Mouse (Mus musculus) lung, postnatal 0 days (tissue): ENCODE data around the gene Ptgis.

ENCODE experiments used
- CTCF ChIP-seq: IDR thresholded peaks from 2 replicates; pipeline ENCODE4 v1.5.1; 2016; ENCODE audit warnings: antibody characterized with exemption, mild to moderate bottlenecking
- EP300 ChIP-seq: IDR thresholded peaks from 2 replicates; pipeline ENCODE4 v1.6.1; 2016; ENCODE audit warnings: antibody characterized with exemption, mild to moderate bottlenecking, control low read depth

DNA sequence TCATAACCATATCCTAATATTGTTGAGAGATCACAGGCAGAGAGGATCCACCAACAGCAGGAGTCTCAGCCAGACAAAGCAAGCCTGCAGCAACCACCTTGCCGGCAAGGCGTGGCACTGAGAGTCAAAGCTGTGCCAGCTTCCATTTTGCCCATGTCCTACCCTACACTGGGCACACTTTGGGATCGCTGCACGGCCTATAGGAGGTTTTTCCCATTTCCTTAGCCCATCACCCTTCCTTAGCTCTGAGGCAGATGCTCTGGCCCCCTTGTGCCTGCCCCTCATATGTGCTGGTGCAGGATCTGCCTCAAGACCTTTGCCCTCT, 40.5 kb upstream of the Ptgis start:
- no peak for TF ChIP-seq CTCF
- TF ChIP-seq EP300 = no peak
